Mouse (Mus musculus) CH12F3 (cell line): ENCODE data around the gene Slc36a1.

Source experiments
- in situ Hi-C: fragments of 300-500 bp; cut with MboI; formaldehyde crosslinking; loops from 2 replicates; pipeline ENCODE4 v1.14.3; 2020; ENCODE audit warnings: low sequenced_read_pairs

Gene Slc36a1

DNA sequence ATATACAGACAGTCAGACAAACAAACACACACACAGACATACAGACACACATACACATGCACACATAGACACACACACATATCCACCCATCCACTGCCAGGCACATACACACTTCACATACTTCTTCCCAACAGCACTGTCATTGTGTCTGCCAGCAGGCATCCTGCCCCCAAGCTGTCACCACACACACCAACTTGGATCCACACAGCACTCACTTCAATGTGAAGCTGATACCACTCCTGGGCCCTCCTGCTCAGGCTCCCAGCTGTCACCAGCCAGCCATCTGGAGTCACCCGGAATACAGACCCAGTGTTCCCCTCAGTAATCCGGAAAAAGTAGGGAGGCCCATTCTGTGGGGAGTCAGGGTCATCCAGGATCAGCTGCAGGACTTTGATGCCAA lies 61.5 kb downstream of the Slc36a1 start:
- in situ Hi-C loops, result no loop called here

DNA sequence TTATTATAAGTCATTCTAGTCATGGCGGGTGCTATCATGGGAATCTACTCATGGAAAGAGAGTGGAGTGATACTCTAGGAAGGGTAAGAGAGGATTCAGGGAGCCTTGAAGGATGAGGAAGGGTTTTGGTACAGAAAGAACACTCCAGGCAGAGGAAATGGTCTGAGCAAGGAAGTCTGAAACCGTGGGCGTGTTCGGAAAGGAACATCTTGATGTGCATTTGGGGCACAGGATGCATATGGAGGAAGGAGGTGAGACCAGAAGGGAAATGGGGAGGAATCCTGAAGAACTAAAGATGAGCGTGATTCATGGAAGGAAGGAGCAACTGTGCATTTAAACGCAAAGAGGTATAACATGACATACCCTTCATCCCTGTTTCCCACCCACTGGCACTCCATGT lies 64.4 kb downstream of the Slc36a1 start:
- in situ Hi-C loops, result no loop called here

DNA sequence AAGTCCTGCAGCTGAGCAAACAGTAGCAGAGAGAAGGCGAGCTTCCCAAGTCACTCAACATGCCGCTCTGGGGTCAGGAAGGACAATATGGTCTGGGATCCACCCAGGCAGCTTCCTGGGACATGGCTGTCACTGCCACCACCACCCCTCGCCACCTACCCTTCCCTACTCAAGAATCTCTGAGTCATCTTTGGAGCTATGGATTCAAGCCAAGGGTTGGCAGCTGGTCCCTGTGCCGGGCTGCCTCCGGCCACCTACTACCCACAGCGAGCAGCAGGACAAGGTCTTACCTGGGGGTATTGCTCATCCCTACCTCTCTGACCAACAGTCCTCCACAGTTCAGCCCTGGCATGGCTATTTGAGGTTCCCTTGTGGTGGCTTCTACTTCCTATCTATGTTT lies 70.6 kb downstream of the Slc36a1 start:
- in situ Hi-C loops, result no loop called here
